Comparison of ENCODE assay signal across 8 mouse cellular contexts in the genomic region with DNA sequence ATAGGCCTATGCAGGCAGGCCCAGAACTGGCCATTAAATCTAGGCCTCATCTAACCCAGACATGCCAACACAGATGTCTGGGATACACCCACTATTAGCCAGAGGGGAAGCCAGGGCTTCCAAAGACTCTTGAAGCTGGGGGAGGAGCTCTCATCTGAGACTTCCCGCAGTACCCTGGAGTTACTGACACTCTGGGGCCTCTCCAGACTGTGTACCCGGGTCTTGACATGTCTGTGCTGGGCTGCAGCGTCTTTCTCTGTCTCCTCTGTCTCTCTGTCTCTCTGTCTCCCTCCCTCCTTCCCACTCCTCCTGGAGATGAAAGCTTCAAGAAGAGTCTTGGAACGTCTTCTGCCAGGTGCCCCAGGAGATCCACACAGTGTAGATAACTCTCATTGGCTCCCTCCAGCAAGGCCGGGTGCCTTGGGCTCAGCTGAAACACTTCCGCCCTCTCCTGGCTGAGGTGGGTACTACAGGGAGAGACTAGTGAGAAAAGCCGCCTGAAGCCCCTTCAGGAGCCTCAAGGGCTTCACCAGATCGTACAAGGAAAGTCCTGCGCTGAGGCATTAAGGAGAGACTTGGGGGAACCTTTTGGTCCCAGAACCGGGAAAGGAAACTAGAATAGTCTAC. TPM values are rescaled to one million over a fixed set of nuclear protein-coding genes. Genes with fewer than 3 reads are reported as not detected.
DNase-seq lines count a peak whose midpoint lies in the region; ATAC-seq and TF ChIP-seq lines count a peak whose summit lies in the region.

No protein-coding gene starts in this region.

- peak; percentile 86 for DNase-seq in ES-CJ7 (ENCODE audit: low read depth, low spot score)
- peak; percentile 17 for DNase-seq in heart, postnatal 25 days (ENCODE audit: low spot score)
- peak; percentile 72 for DNase-seq in layer of hippocampus, adult 9-10 months (ENCODE audit: low spot score)
- peak; percentile 71 for DNase-seq in lung, postnatal 0 days (ENCODE audit: low spot score)
- peak; percentile 80 for DNase-seq in retina, postnatal 7 days (ENCODE audit: low read depth, low spot score)
- DNase-seq in thymus, postnatal 4 days: peak; percentile 98

- no peak overlapping the region for H3K4me3 ChIP-seq in bone marrow, adult 2 months (replicated peaks; ENCODE audit: control insufficient read depth, low read depth, low read length)
- H3K4me3 ChIP-seq in lung, postnatal 0 days (ENCODE audit: low read depth, low read length): no peak overlapping the region

- H3K27me3 ChIP-seq in lung, postnatal 0 days (replicated peaks; ENCODE audit: insufficient read depth, low read length): no peaks in the 10 kb centered on the region

- no peaks in the 10 kb centered on the region for H3K36me3 ChIP-seq in lung, postnatal 0 days (ENCODE audit: insufficient read depth, low read length)

- peaks cover 6% of the 10 kb centered on the region for H3K4me1 ChIP-seq in bone marrow, adult 2 months (ENCODE audit: control insufficient read depth, insufficient read depth, low read length)
- no peaks in the 10 kb centered on the region; the same call in 1 of the 2 replicates for H3K4me1 ChIP-seq in lung, postnatal 0 days (ENCODE audit: insufficient read depth, low read depth, low read length)

- no peak overlapping the region for H3K27ac ChIP-seq in bone marrow, adult 2 months (ENCODE audit: control insufficient read depth, insufficient read depth, low read depth, low read length, poor library complexity)
- no peak overlapping the region for H3K27ac ChIP-seq in lung, postnatal 0 days (ENCODE audit: low read length)

- 23% methylated on average over 10 of the region's 10 CpGs for WGBS in bone marrow, adult 2 months
- 18% methylated on average over 10 of the region's 10 CpGs for WGBS in lung, postnatal 0 days

- no peak for TF ChIP-seq EP300 in lung, postnatal 0 days (IDR thresholded peaks at IDR 0.05)

- intact Hi-C loops in heart, postnatal 25 days (cut with DNase I): loop anchor here (5.0 kb wide), 1 partner anchor 155 kb away; no protein-coding TSS in a partner anchor

- ATAC-seq in erythroblast, adult 5-6 weeks (replicated peaks; ENCODE audit: low FRiP score, poor library complexity, severe bottlenecking): peak; percentile 59; the same call in 1 of the 2 replicates
- ATAC-seq in lung, postnatal 0 days: peak; percentile 57

- no peak overlapping the region for H3K9ac ChIP-seq in lung, postnatal 0 days (replicated peaks; ENCODE audit: low read depth)

- no peak for TF ChIP-seq POLR2A in bone marrow, adult 2 months (IDR thresholded peaks at IDR 0.05; ENCODE audit: borderline replicate concordance, control insufficient read depth, low read depth, low read length)

- TF ChIP-seq CTCF in bone marrow, adult 2 months (IDR thresholded peaks at IDR 0.05; ENCODE audit: control insufficient read depth, insufficient read depth, low read length): peak; percentile 81
- peak; percentile 88 for TF ChIP-seq CTCF in lung, postnatal 0 days (IDR thresholded peaks at IDR 0.05)

- no peaks in the 10 kb centered on the region for H3K9me3 ChIP-seq in lung, postnatal 0 days (ENCODE audit: low read length)

- no peak overlapping the region for H3K4me2 ChIP-seq in lung, postnatal 0 days (replicated peaks; ENCODE audit: low read depth, low read length)

RNA-seq across cellular contexts. Expression of gene Slco4a1, which starts 23.9 kb away (rescaled TPM):
- 5.5 and 15.6 TPM in 2 replicates for polyA plus RNA-seq in bone marrow, adult 2 months (2011; ENCODE audit: insufficient read depth, insufficient read length, low replicate concordance, missing spikeins)
- 4.4 and 4.6 TPM in 2 replicates for total RNA-seq in erythroblast, adult 5-6 weeks (2015; ENCODE audit: low replicate concordance)
- total RNA-seq in erythroblast, adult 5-6 weeks (2017; ENCODE audit: low replicate concordance): 2.4 and 3.2 TPM in 2 replicates
- total RNA-seq in heart, postnatal 25 days (2021): not detected
- 0.20 and 0.21 TPM in 2 replicates for polyA plus RNA-seq in lung, postnatal 0 days (2015; fragmentation: Nextera tagmentation; extraction: Ambion mirVana)

Comparison
In these comparisons a context has a peak if more than half of its experiments do, and no peak if none do; other contexts are left out.
1. DNase-seq: peak in every context shown above with its lines; median percentile 98 in thymus, postnatal 4 days; 86 in ES-CJ7; 80 in retina, postnatal 7 days; 72 in layer of hippocampus, adult 9-10 months; 71 in lung, postnatal 0 days; 17 in heart, postnatal 25 days.